Mouse (Mus musculus) G1E (cell line): ENCODE data around the gene Ino80b.

Experiments
- CTCF ChIP-seq: IDR thresholded peaks from 2 replicates; pipeline ENCODE4 v1.5.1; 2012; ENCODE audit warnings: low read depth, low read length, inconsistent platforms, mixed read lengths
- GATA1 ChIP-seq: IDR thresholded peaks from 2 replicates; pipeline ENCODE4 v1.6.1; 2012; ENCODE audit warnings: borderline replicate concordance, low read length, inconsistent platforms, mixed read lengths
- POLR2AphosphoS5 ChIP-seq: IDR thresholded peaks from 2 replicates; pipeline ENCODE4 v1.6.1; 2012; ENCODE audit warnings: low read depth, low read length, inconsistent platforms; ENCODE audit not compliant: insufficient replicate concordance
- TAL1 ChIP-seq: conservative IDR thresholded peaks from 2 replicates; pipeline ENCODE4 v1.6.1; 2012; ENCODE audit warnings: low read depth, low read length, inconsistent platforms, mixed read lengths

DNA sequence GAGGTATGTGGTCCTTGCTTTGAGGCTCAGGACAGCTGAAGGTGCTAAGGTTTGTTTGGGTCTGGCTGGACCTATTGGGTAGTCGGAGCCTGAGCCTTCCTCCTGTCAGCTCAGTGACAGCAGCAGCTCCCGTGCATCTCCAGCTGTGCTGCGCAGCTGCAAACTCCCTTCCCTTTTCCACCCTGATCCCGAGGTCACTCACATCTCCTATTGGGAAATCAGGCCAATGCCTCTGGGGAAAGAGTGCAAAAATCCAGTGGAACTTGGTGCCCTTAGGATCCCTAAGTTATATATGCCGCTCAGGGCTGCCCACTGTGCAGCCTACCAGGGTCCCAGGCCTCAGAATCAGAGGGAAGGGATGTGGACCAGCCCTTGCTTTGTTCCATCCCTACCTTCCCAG, 41.7 kb downstream of the Ino80b start:
- TF ChIP-seq GATA1 (no peak), CTCF (no peak), TAL1 (no peak), POLR2AphosphoS5 (no peak)
